Mouse (Mus musculus): ENCODE results near the gene Hdac4.

- no peak for TF ChIP-seq CTCF (IDR thresholded peaks at IDR 0.05; ENCODE audit: control insufficient read depth, insufficient read depth, insufficient replicate concordance, low read depth, low read length)
- TF ChIP-seq POLR2A (IDR thresholded peaks at IDR 0.05; ENCODE audit: control insufficient read depth, low read depth, low read length), result no peak
Observed at GRCm38 (mm10) chr1:92098456-92098855, 97.0 kb downstream of the Hdac4 start.

Data from testis, adult 2 months (tissue).